Mouse (Mus musculus) CH12.LX (cell line): ENCODE measurements around the gene Ppp4r2.

Source experiments
- ETS1 ChIP-seq: conservative IDR thresholded peaks from 2 replicates; pipeline ENCODE4 v1.6.1; 2012; ENCODE audit warnings: low read depth, mild to moderate bottlenecking, inconsistent platforms, low read length, improper control_type of control experiment, moderate library complexity
- USF1 ChIP-seq: IDR thresholded peaks from 2 replicates; pipeline ENCODE4 v1.6.1; 2014; ENCODE audit warnings: low read depth, mild to moderate bottlenecking, inconsistent platforms, low read length, improper control_type of control experiment

- TF ChIP-seq USF1 (no peak), ETS1 (no peak)
These were observed 48.2 kb downstream of the Ppp4r2 start for GRCm38 (mm10) chr6:100881657-100882056.
